Mouse (Mus musculus): ENCODE data around the gene Msh4.
"Not testable (repeated sequence)": the region's sequence is repeated elsewhere in the genome, so short reads cannot be mapped to it uniquely, and the experiment has no call there.

The Msh4 gene

DNA sequence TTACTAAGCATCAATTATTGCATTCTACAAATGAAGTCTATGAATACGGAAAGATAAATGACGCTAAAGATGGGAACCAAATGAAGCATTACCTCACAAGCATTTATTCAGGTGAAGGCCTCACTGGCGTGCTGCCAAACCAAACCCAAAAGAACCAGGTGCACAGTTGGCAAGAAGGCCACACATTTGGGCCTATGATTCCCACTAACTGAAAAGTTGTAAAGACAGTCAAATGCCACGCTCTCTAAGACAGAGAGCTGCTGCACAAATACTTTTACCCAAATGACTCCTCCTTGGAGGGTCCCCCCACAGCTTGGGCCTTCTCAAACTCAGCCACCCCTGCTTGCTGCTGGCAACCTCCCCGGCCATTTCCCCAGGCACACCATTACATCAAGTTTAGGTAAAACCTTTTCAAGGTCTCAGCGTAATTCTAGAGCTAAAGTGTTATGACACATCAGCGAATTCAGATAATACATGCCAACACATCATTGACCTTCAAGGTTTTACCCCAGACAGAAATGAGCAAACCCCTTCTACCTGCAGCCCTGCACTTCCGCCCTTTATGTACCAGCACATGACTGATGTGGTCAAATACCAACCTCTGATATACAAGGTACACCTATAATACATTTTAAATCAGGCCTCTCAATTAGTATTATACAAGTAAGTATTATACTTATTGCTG is 5.4 kb upstream of the Msh4 start:
- DNase-seq (ENCODE audit: low read depth), result peak; percentile 32

GRCm38 (mm10) chr3:153910489-153910888 is 4.6 kb upstream of the Msh4 start:
- no peak for DNase-seq (ENCODE audit: low read depth)

DNA sequence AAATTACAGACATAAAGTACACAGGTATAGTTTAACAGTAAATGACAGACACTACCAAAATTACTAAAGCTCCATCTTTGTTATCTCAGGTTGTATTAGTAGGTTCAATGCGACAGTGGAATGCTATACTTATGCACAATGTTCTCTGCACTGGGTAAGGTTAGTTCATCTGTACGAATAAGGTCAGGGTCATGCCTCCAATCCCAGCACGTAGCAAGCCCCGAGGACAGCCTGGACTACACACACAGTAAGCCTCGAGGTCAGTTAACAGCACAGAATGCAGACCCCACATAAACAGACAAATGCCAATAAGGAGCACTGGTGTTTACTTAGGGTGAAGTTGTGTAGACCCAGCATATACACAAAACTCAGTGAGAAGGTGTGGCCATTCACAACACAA is 3.0 kb upstream of the Msh4 start:
- DNase-seq (ENCODE audit: low read depth), result no peak

GRCm38 (mm10) chr3:153905251-153906135 is 445 bp downstream of the Msh4 start:
- DNase-seq (ENCODE audit: low read depth), result no peak

GRCm38 (mm10) chr3:153904586-153904985 is 1.4 kb downstream of the Msh4 start:
- DNase-seq (ENCODE audit: low read depth), result no peak

DNA sequence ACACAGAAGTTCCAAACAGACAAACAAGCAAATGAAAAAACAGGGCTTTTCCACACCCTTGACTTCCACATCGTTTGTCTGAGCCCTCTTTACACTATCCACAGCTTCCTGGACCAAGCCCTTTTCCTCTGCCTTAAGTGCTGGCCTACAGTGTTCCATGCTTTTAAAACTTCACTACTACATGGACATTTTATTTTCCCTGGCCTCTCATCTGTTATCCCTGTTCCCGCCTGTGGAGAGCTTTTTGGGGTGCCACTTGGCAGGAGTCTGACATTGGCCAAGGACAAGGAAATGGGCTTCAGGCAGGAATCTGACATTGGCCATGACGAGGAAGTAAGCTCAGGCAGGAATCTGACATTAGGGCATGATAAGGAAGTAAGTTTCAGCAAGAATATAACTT is 3.3 kb downstream of the Msh4 start:
- no peak for DNase-seq (ENCODE audit: low read depth)

DNA sequence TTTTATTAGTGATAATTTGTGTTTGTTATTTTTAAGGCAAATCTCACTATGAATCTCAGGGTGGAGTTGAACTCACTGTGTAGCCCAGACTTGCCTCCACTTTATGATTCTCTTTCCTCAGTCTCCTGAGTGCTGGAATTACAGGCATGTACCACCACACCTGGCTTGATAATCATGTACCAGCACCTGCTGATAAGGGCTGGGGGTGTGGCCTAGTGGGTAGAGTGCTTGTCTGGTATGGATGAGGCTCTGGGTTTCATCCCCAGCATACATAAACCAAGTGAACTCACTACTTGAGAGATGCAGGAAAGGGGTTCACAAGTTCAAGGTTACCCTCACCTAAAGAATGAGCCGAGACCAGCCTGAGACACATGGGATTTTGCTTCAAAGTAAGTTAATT is 4.0 kb downstream of the Msh4 start:
- DNase-seq (ENCODE audit: low read depth), result no peak

GRCm38 (mm10) chr3:153897216-153897615 is 8.7 kb downstream of the Msh4 start:
- DNase-seq (ENCODE audit: low read depth), result peak; percentile 36

- peak; percentile 76 for DNase-seq (ENCODE audit: low read depth)
Observed at GRCm38 (mm10) chr3:153895454-153895853, 10.5 kb downstream of the Msh4 start.

- no peak for DNase-seq (ENCODE audit: low read depth)
Observed at GRCm38 (mm10) chr3:153889188-153889781, 16.7 kb downstream of the Msh4 start.

DNA sequence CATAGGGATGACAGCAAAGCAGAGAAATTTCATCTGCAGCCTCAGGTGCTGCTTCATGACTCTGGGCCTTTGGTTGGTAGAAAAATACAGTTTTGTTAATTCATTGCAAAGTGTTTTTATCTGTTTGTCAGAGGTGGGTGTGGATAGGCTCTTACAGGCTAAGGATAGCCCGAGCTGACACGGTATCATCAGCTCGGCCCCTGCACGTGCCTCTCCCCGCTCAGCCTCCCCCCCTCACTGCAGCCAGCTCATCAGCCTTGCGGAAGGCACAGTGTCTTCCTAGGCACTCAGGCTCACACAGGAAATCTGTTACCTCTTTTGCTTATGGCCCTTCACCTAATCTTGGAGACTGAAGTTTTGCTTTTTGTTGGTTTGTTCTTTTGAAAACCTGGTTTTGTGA is 17.8 kb downstream of the Msh4 start:
- no peak for DNase-seq (ENCODE audit: low read depth)

DNA sequence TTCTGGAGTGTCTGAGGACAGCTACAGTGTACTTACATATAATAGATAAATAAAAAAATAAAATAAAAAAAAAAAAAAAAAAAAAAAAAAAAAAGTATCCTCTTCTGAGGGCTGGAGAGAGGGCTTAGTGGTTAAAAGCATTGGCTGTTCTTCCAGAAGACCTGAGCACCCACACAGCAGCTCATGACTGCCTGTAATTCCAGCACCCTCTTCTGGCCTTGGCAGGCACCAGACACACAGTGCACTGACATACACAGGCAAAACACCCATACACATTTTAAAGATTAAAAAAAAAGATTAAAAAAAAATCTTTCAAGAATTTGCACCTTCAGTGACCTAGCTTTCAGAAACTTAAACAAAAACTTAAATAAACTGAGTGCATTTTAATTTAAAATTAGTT is 19.6 kb downstream of the Msh4 start:
- DNase-seq (ENCODE audit: low read depth), result no peak

- DNase-seq (ENCODE audit: low read depth), result no peak
Observed at GRCm38 (mm10) chr3:153871396-153871795, 34.5 kb downstream of the Msh4 start.

DNA sequence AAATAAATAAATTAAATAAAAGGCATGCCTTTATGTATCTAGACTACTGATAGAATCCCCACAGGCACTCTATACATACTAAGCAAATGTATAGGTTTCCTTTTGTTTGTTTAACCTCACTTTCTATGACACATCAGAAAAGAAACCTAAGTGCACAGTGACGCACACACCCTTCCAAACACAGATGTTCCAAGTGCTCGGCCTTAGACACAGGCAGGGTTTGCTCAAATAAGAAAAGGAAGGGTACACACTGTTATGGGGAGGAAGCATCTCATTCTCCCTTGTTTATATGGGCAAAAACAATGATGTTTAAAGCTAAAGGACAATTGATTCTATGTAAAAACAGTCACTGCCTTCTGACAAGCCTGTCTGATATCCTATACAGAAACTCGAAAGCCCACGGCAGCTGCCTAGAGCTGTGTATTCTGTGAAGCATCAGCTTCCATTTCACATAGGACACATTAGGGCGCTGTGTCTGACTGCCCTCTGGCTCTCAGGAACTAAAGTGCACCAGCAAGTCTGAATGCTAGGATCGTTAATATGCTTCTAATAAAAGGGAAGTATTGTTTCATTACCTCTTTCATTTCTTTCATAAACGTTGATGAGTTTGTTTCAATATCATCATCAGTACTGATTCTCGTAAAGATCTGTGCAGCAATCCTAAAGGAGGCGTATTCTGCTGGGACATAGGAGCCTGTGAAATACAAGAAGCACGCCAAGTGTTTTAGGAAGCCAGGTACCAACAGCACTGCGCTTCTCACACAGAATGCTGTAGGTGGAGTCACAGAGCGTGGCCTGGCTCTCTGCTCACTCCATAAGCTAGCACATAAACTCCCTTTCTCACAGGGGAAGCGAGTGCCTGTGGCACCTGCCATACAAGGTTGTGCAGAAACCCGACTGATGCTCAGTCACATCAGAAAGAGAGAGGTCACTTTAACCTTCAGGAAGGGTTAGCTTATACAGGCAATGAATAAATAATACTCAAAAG is 38.5 kb downstream of the Msh4 start:
- DNase-seq (ENCODE audit: low read depth), result no peak

GRCm38 (mm10) chr3:153864636-153865429 is 41.1 kb downstream of the Msh4 start:
- DNase-seq (ENCODE audit: low read depth), result peak; percentile 4

DNA sequence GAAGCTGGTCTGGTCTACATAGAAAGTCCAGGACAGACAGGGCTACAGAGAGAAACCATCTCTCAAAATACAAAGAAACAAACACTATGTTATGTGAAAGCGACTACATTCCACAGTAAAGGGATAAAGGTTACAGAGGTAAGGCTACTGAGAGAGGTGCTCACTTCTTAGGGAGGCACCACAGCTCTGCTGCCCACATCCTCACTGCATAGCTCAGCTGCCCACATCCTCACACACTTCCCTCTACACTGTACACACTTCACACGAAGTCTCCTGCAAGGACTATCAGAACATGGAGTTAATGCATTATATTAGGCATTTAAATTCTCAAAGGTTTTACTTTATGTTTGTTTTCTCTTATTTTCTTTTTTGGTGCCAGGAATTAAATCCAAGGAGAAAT is 42.1 kb downstream of the Msh4 start:
- DNase-seq (ENCODE audit: low read depth), result peak; percentile 30

DNA sequence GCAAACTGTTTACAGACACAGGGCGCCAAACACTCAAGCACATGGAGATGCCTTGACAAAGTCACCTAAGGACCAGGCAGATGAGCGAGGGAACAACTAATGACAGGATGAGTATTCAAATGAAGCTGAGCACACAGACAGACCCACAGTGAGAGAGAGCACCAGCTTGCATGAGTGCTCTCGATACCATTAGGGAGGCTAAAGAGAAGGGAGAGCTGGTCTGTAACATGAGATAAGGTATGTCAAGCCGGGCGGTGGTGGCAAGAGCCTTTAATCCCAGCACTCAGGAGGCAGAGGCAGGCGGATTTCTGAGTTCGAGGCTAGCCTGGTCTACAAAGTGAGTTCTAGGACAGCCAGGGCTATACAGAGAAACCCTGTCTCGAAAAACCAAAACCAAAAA is 45.5 kb downstream of the Msh4 start:
- DNase-seq (ENCODE audit: low read depth), result not testable (repeated sequence)

DNA sequence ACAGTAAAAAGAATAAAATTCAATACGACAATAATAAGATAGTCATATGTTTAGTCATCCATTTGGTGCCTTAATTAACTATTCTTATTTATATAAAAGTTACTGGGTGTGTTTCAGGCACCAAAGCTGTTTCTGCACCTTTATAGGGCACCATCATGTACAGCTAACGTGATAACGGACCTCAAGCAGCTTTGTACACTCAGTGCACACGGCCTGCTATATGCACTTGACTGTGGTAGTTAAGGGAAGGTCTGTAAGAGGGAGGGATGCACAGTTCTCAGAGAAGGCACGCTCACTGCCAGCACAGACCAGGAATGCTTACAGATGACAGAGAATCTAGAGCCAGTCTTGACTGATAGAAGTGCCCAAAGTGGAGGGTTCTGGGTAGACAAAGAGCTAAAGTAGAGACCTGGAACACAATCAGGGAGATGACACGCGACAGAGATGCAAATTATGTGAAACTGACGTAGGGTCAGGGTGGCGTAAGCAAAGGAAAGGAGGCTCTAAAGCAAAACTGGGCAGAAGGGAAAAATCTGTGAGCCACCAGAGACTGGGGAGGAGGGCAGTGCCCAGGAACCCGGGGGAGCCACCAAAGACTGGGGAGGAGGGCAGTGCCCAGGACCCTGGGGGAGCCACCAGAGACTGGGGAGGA is 47.5 kb downstream of the Msh4 start:
- no peak for DNase-seq (ENCODE audit: low read depth)

DNA sequence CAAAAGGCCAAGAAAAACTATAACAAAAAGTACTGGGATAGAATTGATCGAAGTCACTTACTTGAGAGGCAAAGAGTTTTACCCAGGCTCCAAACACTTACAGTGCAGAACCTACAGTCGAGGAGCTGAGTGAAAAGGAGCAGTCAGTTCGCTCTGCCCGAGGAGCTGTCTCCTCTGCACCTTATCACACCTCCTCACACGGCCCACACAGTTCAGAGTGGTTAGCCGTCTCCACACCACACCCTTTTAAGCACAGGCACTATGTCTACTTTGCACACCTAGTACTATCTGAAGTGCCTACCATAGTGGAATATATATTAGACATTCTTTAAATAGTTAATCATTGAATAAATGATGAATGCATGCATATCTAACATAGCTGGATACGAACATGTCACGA is 53.7 kb downstream of the Msh4 start:
- DNase-seq (ENCODE audit: low read depth), result no peak

GRCm38 (mm10) chr3:153850759-153851158 is 55.2 kb downstream of the Msh4 start:
- DNase-seq (ENCODE audit: low read depth), result no peak
